Mouse (Mus musculus): ENCODE results near the gene Utrn.

Utrn gene

DNA sequence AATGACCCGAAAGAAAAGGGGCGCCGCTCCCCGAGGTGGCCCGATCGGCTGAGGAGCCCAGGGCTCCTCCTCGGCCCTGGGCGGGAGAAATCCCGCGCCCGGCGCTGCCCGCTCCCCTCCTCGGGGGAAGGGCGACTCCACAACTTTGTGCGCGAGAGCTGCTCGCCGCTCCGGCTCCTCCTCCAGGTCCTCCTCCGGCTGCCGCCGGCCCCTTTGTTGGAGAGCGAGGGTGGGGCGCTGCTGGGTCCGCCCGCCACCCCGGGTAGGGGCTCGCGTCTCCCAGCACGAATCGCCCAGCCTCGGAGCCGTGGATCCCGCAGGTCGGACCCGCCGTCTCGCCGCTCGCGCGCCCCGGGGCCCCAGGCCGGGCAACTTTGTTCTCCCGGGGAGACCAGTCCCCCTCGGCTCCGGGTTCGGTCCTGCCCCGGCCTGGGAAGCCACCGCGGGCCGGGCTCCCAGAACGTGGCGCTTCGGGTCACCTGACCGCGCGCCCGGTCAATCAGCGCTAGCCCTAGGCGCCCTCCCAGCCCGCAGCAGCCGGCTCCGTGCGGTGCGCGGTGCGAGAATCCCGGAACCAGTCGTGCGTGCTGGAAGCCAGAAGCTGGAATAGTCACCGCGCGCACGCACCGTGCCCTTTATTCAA is at the start of gene Utrn:
Gene Utrn (minus strand): TSS at position 337 of the 643 bp plus-strand sequence.
- peak; percentile 92 for DNase-seq

DNA sequence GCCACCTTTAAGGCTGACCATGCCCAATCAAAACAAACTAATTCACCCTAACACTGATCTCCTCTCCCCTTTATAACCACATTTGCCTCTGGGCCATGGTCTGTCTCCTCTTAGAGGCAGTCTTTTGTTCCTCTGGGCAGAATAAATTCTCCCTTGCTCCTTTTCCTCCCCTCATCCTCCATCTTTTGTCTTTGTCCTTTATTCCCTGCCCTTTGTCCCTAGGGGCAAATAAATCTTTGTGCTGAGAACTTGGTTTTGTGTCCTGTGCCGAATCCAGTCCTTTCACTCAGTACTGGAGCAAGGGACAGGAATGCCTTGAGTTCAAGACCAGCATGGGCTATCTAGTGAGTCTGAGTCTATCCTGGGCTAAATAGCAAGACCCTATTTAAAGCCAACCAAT is 48.5 kb upstream of the Utrn start:
- DNase-seq, result no peak

DNA sequence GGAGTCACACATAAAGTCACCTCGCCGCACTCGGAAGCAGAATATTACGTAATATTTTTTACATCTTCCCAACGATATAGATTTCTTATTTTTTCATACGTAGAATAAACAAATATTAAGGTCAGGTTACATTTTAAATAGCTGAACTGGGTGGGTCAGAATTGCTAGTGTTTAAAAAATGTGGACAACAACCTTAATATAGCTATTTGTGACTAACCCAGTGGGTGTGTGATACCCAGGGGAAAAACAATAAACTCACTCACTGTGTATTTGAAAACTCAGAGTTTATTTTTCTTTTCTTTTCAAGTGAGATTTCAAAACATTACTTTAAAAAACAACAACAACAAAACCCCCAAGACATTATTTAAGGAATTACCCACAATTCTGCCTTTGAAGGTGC is 47.2 kb upstream of the Utrn start:
- no peak for DNase-seq

DNA sequence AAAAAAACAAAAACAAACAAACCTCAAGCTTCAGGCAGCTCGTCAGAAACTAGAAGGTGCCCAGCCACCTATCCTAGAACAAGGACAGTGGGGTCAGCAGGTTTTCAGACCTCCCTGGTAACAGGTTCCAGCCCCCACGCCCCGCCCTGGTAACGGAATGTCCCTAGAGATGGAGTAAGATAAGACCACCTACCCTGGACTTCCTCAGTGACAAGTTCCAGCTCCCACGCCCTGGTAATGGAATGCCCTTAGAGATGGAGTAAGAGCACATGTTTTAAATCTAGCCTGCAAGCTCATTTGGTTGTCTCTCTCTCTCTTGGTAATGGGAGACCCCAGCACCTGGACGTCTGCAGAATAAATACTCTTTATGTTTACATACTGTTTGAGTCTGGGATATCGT is 46.7 kb upstream of the Utrn start:
- DNase-seq, result no peak

DNA sequence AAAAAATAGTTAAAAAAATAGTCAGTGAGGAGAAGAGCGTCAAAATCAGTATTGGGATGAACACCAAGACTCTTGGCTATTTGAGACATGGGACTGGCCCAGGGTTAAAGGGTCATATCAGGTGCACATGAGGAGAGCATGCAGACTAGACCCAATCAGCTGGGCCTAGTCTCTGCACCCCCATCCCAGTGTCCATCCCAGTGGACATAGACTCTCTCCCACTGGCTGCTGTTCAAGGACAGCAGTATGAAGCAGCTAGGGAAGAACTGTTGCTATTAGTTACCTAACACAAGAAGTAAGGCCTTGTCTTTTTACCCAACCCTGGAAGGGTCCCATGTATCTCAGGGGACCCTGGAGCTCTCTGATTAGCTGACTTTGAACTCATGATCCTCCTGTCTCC is 45.0 kb upstream of the Utrn start:
- DNase-seq, result no peak

DNA sequence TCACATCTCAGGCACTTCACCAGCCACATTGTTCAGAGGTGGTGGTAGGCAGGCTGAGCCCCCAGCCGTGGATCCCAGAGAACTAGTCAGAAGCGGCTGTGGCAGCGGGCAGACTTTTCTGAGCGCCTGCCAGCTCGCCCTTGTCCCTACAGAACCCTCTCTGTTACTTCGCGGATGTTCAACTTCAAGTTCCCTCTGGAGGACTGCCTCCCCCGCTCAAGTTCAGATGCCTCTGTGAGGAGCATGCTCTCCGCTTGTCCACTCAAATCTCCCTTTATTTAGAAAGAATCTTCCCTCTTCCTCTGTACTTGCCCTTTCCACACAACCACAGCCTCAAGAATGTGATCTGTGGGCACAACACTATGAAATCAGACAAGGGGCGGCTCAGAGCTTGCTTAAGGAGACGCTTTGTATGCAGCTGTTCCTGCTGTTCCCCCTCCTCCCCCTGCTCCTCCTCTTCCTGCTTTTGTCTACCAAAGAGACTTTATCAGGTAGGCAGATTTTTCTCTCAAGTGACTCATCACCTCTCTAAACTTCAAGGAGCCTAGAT is 42.9 kb upstream of the Utrn start:
- peak; percentile 49 for DNase-seq

DNA sequence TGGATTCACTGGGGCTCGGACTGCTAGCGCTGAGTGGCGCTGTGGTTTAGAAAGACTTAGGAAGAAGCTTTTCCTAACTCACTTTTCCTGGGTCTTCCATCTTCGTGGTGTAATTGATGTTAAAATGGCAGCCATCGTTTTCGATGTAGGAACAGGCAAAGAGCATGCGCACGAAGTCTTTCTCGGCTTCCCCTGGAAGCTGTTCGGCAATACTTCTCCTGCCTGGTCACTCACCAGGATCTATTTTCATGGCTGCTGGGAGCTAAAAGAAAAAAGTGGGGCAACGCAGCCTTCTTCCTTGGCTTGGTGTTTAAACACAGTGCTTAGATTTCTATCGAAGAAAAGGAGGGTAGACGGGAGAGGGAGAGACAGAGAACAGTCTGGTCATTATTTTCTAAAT is 42.3 kb upstream of the Utrn start:
- DNase-seq, result no peak

DNA sequence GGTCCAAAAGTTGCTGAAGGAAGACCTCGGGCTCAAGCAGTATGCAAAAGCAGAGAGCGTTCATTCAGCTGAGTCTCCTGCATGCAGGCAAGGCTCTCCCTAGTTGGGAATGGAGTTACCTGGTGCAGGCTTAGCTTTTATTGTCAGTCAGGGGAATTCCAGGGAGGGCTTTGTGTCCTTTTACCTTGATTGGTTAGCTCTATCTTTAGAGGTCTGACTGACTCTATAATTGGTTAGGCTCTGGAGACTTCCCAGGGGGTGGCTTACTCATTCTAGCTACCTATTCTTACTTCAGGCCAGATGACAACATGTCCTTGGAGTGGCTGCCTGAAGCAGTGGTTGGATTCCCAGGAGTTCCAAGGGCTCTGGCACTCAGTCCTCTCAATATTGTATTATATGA is 40.7 kb upstream of the Utrn start:
- no peak for DNase-seq

DNA sequence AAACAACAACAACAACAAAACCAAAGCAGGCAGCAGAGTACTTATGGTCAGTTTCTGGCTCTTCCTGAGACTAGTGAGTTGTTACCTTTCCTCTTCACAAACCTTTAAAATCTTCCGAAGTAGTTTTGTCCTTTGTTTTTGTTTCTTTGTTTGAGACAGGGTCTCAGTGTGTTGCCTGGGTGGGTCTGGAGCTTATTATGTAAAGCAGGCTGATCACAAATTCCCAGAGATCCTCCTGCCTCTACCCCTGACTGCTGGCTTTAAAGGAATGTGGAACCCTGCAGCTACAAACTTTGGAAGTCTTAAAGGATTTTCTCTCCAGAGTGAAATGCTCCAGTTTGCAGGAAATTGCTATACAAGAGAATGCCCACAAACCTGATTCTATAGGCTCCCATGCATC is 40.0 kb upstream of the Utrn start:
- DNase-seq, result no peak

DNA sequence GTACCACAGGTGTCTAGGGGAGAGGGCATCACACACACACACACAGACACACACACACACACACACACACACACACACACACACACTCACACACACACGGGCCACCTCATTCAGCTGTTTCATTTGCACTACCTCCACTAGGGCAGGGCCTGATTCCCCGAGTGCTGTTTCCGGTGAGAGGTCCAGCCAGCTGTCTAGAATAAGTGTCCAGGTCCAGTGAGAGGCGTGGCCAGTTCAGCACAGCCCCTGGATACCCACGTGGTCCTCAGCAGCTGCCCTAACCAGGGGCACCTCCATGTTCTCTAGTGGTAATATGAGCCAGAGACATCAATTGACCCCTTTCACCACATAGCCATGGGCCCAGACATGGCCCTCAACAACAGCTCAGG is 35.0 kb upstream of the Utrn start:
- no peak for DNase-seq

DNA sequence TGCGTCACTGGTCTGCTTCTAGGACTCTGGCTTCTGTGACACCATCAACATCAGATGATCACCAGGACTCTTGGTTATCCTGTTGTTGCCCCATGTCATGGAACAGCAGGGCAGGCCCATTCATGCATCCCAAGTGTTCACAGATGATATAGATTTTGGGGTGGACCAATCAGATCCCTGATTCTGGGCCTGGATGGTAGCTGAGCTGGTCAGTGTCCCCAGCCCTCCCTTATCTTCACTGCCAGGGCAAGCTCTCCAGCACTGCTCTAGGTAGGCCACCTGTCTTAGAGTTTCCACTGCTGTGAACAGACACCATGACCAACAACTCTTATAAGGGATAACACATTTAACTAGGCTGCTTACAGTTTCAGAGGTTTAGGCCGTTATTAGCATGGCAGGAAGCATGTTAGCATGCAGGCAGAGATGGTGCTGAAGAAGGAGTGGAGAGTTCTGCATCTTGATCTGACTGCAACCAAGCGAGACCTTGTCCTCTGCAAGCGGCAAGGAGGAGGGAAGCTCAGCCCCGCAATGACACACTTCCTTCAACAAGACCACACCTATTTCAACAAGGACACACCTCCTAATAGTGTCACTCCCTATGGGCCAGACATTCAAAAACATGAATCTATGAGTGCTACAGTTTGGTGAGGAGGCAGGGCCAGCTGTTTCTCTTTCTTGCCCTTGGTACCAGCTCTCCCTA is 34.4 kb upstream of the Utrn start:
- no peak for DNase-seq

DNA sequence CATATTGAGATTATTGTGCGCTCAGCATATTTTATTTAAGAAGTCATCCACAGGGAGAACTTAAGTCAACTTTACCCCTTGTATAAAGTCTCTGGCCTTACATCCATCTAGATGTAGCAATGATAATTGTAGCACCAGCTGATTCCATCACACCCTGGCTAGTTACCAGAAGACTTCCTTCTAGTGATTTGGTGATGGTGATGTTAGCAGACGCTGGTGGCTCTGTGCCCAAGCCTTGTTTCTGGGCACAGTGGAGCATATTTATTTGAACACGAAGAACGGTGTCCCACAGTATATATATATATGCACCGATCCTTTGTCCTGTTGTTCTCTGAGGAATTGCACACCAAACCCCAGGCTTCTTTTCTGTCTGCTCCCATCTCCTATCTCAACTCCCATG is 30.7 kb upstream of the Utrn start:
- DNase-seq, result no peak

DNA sequence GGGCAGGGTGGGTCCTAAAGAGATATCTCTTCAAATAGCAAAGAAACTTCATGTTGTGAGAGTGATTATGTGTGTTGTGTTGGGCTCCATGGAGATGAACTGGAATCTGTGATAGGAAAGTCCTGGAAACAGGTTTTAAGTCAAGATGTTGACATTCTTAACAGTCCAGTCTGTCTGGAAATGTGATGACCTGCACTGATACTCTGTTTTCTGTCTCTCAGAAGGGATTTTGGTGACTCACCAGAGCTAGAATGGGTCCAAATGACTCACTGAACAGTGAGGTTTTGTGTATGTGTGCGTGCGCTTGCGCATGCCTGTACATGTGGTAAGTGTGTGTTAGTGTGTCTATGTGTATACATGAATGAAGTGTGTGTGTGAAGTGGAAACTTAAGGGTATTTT is 24.2 kb upstream of the Utrn start:
- no peak for DNase-seq

DNA sequence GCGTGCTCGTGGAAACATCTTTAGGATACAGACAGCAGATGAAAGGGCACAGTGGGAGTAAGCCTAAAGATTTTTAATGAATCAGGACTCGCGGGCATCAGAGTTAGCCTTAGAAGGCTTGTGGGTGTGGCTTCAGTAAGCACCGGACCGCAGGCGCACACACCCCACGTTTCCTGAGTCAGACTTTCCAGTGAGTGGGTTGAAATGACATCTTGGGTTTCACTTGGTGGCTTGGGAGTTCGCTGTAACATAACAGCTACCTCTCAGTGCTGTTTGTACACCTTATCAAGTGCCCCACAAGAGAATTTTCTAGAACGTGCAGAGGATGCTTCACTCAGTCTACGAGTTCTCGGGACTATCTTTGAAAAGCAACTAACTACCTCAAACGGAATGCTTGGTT is 19.2 kb upstream of the Utrn start:
- DNase-seq, result no peak

DNA sequence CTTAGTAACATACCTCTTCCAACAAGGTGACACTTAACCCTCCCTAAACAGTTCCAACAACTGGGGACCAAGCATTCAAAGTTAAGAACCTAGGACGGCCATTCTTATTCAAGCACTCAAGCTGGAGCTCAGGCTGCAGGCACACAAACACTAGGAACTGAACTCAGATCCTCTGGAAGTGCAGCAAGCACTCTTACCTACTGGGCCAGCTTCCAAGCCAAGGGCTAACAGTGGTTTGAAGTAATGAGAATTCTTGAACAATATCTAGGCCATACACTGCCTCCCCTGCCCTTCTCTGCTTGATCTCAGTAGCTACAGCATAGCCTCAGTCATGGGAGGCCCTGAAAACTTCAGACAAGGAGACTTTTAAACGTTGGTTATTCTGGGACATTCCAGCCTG is 18.6 kb upstream of the Utrn start:
- no peak for DNase-seq

DNA sequence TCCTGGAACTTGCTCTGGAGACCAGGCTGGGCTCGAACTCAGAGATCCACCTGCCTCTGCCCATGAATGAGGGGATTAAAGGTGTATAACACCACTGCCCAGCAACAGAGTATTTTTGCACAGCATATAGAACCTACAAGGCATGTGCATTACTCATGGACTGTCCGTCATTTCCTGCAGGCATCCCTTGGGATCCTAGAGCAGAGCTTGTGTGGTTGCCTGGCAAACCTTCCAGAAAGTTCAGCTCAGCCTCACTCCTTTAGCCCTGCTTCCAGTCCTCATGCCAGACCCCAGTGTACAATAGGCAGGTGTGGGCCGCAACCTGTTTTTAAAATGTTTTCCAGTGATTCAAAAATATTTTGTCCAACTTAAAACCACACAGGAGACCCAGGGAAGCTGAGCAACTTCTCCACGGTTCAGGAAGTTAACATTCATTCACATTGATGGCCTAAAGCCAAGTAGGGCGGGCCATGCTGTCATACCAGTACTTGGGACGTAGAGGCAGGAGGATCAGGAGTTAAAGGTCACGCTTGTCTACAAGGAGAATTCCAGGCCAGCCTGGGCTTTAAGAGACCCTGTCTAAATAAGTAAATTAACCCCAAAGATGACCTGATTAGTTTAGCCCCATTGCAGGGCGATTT is 15.3 kb upstream of the Utrn start:
- DNase-seq, result peak; percentile 86

DNA sequence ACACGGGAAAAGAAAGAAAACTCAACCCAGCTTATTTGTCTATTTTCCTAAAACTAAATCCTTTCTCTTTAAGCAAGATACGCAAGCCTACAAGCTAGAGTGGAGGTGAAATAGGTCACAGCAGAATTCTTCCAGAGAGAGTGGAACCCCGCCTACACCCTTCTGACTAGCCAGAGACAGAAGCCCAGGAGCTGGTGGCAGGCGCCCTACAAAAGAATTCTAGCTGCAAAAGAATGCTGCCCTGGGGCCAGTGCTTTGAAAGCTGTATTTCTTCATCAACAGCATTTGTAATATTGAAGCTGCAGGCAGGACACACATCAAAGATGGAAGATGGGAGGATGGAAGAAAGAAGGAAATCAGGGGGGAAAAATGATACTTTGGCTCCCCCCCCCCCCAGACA is 12.7 kb upstream of the Utrn start:
- peak; percentile 14 for DNase-seq

DNA sequence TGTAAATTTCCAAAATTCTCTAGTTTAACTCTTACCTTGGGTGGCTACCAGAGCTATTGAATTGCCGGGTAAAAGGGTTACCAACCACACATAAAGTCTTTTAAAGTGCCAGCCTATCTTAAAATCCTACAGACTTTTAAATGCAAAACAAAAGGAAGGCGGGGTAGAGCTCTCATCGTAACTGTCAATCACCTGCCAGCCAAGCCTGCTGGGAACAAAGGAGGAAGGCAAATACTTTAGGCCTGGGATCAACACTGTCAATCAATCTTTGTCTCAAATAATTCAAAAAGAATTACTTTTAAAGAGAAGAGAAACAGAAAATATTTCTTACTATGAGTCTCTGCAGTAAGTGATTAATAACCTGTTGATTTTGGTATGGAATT is 10.1 kb upstream of the Utrn start:
- DNase-seq, result no peak

DNA sequence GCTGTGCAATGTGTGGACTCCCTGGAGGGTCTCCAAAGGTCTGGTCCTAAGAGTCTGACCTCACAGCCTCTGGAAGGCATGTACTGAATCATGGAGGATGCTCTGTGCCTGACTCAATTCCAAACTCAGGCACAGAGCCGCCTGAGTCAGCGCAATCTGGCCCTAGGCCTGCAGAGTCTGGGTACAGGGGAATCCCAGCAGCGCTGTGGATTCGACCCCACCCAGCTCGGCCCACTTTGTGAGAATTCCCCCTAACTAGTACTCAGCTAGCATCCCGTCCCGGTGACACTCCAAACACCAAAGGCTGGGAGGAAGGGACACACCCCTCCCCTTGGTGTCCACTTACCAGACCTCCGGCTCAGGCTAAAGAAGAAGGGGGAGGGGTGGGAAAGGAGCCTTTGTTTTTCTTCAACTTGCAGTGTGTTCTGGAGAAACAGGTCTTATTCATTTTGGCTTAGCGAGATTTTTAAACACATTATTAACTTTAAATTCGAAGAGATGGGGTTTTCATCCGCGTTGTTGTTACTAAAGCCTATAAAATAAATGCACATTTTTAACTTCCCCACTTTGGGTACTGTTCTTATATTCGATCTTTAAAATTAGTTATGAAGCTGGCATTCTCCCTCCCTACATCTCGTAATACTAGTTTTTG is 9.6 kb upstream of the Utrn start:
- no peak for DNase-seq

DNA sequence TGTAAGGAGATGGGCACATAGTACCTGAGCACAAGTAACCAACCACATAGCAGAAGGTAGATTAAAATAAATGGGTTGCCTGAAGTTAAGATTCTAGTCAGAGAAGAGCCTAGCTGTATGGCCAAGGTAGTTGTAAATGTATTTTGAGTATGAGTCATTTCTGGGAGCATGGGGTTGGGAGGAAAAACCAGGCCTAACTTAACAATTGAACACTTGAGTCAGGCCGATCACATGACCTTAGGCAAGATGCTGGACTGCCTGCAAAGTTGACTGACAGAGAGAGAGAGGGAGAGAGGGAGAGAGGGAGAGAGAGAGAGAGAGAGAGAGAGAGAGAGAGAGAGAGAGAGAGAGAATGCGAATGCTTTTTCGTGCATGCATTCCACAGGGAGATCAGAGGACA is 7.3 kb upstream of the Utrn start:
- DNase-seq, result no peak

DNA sequence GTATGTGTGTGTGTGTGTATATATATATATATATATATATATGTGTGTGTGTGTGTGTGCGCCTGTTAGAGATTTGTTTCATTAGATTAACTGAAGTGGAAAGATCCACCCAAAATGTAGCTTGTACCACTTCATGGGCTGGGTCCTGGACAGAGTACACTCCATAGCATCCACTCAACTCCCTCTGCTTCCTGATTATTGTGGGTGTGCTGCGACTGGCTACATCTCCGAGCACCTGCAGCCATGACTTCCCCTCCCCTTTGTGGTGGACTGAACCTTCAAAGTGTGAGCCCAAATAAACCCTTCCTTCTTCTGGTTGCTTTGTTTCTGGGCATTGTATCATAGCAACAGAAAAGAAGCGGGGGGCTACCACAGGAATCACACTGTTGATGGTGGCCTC is 6.2 kb upstream of the Utrn start:
- no peak for DNase-seq

DNA sequence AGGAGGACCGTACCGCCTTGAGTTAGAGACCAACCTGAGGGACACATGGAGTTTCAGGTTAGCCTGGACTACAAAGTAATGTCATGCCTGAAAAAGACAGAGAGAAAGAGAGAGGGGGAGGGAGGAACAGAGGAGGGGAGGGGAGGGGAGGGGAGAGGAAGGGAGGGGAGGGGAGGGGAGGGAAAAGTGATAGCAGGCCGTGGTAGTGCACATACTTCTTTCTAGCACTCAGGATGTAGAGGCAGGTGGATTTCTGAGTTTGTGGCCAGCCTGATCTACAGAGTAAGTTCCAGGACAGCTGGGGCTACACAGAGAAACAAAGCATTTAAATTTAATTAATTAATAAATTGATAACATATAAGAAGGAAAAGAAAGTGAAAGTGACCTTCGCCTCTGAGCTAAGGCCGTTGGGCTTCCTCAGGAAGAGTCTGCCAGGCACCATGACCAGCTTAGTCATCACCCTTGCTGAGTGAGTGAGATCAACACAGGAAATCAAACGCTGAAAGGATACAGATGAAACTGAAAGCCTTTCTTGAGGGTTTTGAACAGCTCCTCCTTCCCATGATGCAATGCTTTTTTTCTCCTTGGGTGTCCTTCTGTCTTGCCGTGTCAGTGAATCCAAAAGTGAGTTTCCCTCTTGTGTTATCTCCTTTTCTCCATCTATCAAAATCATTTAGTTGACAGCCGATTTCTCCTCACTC is 5.6 kb upstream of the Utrn start:
- DNase-seq, result no peak

DNA sequence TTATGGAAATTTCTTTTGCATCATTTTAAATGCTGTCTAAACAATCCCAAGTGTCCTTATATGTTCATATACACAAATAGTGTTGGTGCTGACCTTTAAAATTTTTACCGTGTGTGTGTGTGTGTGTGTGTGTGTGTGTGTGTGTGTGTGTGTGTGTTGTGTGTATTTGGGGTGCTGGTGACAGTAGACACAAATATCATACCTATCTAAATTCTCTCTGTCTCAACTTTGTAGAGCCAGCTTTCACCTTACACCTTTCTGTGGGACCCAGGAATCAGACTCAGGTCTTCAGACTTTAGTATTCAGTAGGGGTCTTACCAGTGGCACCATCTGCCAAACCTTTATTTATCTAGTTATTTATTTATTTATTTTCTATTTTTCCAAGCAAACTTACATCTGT is 681 bp upstream of the Utrn start:
- no peak for DNase-seq

Data from kidney, postnatal 14 days (tissue).